Mouse (Mus musculus) heart, adult 8-10 months (tissue): ENCODE measurements around the gene Fam69b. TPM values are rescaled to one million over a fixed set of nuclear protein-coding genes. Genes with fewer than 3 reads are reported as not detected.
A peak's percentile ranks its signal among the peaks of the same experiment; 100 is the strongest.
"Not testable (repeated sequence)": the region's sequence is repeated elsewhere in the genome, so short reads cannot be mapped to it uniquely, and the experiment has no call there.

Experiments used
- DNase-seq: peaks from one replicate; pipeline ENCODE4 v3.0.0; 2022; ENCODE audit warnings: low spot score
- microRNA-seq: library from miRNA; unstranded; fragments of <30 nt; microRNA quantifications from one replicate; pipeline ENCODE4 v1.2.0, GENCODE M21; 2022
- total RNA-seq, 4 experiments: library from RNA; stranded (reverse); gene quantifications; 2 replicates each; pipeline ENCODE4 v1.2.4; 2022

Gene Fam69b
- total RNA-seq, 4 experiments from 2014 or later = 15.0 to 26.6 (median 20.9) TPM

DNA sequence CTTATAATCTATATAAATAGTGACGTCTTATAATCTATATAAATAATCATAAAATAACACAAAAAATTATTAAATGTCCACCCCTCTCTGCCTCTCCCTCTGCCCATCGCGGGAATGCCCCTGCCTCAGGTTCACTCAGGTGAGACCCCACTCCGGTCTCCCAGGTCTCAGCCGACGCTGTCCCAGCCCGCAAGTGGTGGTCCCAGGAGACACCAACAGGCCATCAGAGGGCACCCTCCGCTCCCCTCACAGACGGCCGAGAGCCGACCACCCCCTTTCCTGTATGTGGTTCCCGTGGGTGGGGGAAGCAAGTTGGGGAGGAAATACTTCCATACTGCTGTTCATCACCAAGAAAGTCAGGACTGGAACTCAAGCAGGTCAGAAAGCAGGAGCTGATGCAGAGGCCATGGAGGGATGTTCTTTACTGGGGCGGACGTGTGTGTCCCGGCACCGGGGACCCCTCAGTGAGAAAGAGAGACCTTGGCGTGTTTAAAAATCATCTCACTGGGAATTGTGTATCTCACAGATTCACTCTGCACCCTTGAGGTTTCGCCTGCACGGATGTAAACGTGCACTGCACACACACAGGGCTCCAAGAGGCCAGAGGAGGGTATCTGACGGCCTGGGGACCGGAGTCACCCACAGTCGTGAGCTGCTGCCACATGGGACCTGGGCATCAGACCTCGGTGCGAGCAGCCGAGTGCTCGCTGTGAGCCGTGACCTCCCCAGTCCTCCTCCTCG lies 33.7 kb downstream of the Fam69b start:
- no peak for DNase-seq

DNA sequence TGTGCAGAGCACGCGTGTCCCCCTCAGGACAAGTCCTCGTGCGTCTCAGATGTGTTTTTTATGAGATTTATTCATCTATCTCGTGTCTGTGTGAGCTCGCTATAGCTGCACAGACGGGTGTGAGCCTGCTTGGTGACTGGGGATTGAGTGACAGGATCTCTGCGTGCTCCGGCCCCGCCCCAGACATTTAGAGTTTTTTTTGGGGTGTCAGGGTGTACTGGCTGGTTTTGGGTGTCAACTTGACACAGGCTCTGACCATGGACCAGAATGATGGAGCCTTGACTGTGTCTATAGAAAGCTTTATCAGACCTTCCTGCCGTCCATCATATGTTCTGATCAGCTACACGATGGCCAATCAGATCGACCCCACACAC lies 34.2 kb downstream of the Fam69b start:
- no peak for DNase-seq

DNA sequence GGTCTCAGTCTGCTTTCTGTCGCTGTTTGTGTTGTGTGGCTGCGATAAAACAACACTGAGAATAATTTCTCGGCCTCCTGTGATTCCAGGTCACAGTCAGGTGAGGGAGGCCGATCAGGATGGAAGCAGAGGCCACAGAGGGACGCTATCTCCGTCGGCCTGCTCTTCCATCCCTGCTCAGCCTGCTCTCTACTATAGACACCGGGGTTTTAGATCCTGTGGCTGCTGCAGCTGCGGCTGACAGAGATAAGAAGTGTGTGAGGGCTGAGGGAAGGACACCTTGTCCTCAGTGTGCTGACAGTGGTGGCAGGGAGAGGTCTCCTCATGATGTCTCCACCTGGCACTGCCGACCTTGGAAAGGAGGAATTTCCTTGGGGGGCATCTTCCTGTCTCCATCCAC lies 34.9 kb downstream of the Fam69b start:
- DNase-seq = no peak

DNA sequence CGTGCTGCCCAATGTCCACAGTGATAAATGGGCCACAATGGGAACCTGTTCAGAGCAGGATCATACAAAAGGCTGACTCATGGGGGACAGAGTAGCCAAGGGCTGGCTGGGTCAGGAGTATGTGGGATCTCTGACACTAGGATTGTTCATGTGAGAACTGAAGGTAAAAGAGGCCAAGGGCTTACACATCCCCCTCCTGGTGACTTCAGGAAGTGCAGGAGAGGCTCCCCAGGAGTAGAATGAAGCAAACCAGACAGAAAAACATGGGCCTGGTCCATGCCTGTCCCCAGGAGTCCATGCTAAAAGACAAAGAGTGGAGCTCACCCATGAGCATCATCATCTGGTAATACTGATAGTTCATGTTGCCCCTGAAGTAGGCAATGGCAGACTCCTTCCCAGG lies 35.3 kb downstream of the Fam69b start:
- DNase-seq = not testable (repeated sequence)

DNA sequence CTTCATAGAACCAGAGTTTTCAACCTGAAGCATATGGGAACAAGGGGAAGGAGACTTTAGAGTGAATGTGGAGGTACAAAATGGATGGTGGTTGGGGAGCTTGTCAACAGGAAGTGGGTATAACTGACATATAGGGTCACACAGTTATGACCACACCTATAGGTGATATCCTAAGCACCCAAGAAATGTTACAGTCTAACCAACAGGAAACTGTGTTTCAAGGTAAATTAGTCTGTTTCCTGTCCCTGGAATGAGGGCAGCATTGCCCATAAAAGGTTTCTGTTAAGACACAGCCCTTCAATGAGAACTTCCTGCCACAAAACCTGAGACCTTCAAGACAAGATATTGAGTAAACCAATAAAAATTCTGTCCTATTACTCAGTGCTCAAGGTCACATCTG lies 40.5 kb downstream of the Fam69b start:
- no peak for DNase-seq

DNA sequence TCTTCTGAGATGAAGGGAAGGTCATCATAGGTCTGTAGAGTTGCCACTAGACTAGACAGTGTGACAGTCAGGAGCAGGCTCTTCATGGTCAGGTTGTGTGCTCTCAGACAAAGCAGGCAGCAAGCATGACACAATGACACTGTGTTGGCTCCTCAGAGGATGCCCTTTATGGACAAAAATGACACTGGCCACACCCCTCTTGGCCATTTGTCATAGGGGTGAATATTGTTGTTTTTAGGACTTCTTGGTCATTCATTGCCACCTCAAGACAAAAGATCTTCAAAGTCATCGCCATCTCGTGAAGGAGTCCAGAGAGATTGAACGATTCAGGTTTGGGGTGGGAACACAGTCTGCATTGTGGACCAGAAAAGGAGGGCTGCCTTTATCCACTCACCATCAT lies 42.9 kb downstream of the Fam69b start, which contains the start of gene Lcn4:
Gene Lcn4 (minus strand): TSS at position 101 of the 400 bp plus-strand sequence.
- no peak for DNase-seq

Small RNA genes within 50 kb of the gene (microRNA-seq; reads per million reads assigned to microRNA genes)
- gene Mir126a = 6.4 reads per million, percentile 16 among the genes with 10 or more reads in this experiment
- gene Mir126b = not detected

Other genes with a start within 250 kb of the Fam69b start
- 10 to 100 TPM in 2 of 4 experiments, 1 to 10 TPM in 2; 6.4 to 13.1 (median 8.6) TPM for gene Snapc4, start 247.8 kb upstream of the Fam69b start, total RNA-seq
- 10 to 100 TPM; 38.1 to 49.7 (median 44.6) TPM for gene Entr1, start 239.1 kb upstream of the Fam69b start, total RNA-seq
- gene Pmpca, start 239.1 kb upstream of the Fam69b start, total RNA-seq = 100 to 1,000 TPM; 137 to 173 (median 153) TPM
- 10 to 100 TPM; 14.9 to 19.2 (median 15.8) TPM for gene Inpp5e, start 219.3 kb upstream of the Fam69b start, total RNA-seq
- gene Sec16a, start 183.2 kb upstream of the Fam69b start, total RNA-seq = 10 to 100 TPM; 40.7 to 45.7 (median 41.7) TPM
- gene Notch1, start 111.8 kb upstream of the Fam69b start, total RNA-seq = 10 to 100 TPM; 22.2 to 36.5 (median 29.1) TPM
- 100 to 1,000 TPM; 122 to 172 (median 148) TPM for gene Egfl7, start 48.4 kb upstream of the Fam69b start, total RNA-seq
- not detected for gene Gm20532, start 41.8 kb upstream of the Fam69b start, total RNA-seq
- 10 to 100 TPM; 51.1 to 65.9 (median 60.8) TPM for gene Agpat2, start 24.0 kb upstream of the Fam69b start, total RNA-seq
- gene Lcn4, start 42.8 kb downstream of the Fam69b start, total RNA-seq = not detected
- gene Abo, start 236.5 kb downstream of the Fam69b start, total RNA-seq = not detected